Mouse (Mus musculus) neural tube, embryonic 12.5 days (tissue): ENCODE measurements around the gene Prrt1. TPM values are rescaled to one million over a fixed set of nuclear protein-coding genes. Genes with fewer than 3 reads are reported as not detected.
A peak's percentile ranks its signal among the peaks of the same experiment; 100 is the strongest.

Experiments used
- ATAC-seq: fragments of 200-750 bp; cut with Nextera tagmentation; 2 replicates; pipeline ENCODE4 v1.8.0; 2017; ENCODE audit warnings: low read depth, mild to moderate bottlenecking, moderate TSS enrichment, moderate library complexity; ENCODE audit not compliant: low FRiP score
- H3K27ac ChIP-seq: fragments of 300-500 bp; sonication (generic); 2 replicates; pipeline ENCODE4 v1.5.1; 2016
- H3K27me3 ChIP-seq: fragments of 300-500 bp; sonication (generic); replicated peaks from 2 replicates; pipeline ENCODE4 v1.6.1; 2016; ENCODE audit warnings: mild to moderate bottlenecking
- H3K36me3 ChIP-seq: fragments of 300-500 bp; sonication (generic); 2 replicates; pipeline ENCODE4 v1.6.1; 2016; ENCODE audit warnings: mild to moderate bottlenecking
- H3K4me1 ChIP-seq: fragments of 300-500 bp; sonication (generic); 2 replicates; pipeline ENCODE4 v1.6.1; 2016
- H3K4me2 ChIP-seq: fragments of 300-500 bp; sonication (generic); replicated peaks from 2 replicates; pipeline ENCODE4 v1.6.1; 2016; ENCODE audit warnings: mild to moderate bottlenecking
- H3K4me3 ChIP-seq: fragments of 300-500 bp; sonication (generic); 2 replicates; pipeline ENCODE4 v1.5.1; 2016
- H3K9ac ChIP-seq: fragments of 300-500 bp; sonication (generic); 2 replicates; pipeline ENCODE4 v1.6.1; 2016; ENCODE audit warnings: mild to moderate bottlenecking
- H3K9me3 ChIP-seq: fragments of 300-500 bp; sonication (generic); 2 replicates; pipeline ENCODE4 v1.6.1; 2016; ENCODE audit warnings: mild to moderate bottlenecking
- WGBS: fragments of 180-500 bp; shearing (Covaris S2); methylation state at CpG from one replicate; pipeline ENCODE4 v1.1.7; 2016; 5-methylcytosine and 5-hydroxymethylcytosine counted together
- polyA plus RNA-seq: library from polyadenylated mRNA; unstranded; fragments of >200 nt; fragmentation: Nextera tagmentation; extraction: Ambion mirVana; gene quantifications from 2 replicates; pipeline ENCODE4 v1.2.1, GENCODE M21; 2016

The Prrt1 gene
- polyA plus RNA-seq, 1 experiment from 2014 or later, result 1.6 TPM

DNA sequence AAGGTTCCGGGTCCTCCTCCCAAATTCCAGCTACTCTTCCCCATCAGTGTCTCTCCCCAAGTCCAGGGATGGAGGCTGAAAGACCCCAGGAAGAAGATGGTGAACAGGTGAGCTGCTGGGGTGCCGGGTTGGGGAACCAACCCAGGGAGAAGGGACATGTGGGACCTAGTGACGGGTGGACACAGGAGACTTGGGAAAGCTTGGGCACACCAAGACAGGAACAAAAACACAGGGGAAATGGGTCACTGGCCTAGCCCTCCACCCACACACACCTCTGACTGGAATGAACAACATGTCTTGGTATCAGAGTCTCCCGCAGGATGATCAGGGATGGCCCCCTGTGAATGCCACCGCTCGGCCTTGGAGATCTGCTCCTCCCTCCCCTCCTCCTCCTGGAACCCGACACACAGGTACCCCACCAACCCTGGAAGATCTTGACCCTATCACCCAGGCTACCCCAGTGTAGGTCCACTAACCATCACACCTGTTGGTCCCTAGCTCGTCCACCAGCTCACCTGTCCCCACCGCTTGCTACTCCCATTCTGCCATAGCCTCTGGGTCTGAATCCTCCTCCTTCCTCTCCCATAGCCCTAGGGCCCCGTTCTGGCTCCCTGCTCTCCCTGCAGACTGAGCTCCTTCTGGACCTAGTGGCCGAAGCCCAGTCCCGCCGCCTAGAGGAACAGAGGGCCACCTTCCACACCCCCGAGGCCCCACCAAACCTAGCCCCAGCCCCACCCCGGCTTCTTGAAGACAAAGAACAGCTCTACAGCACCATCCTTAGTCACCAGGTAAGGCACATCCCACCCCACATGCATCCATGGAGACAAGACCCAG is 39.0 kb upstream of the Prrt1 start:
- Histone ChIP-seq H3K27ac (no peak overlapping the region), H3K4me1 (peaks cover 79% of the 10 kb centered on the region), H3K27me3 (no peaks in the 10 kb centered on the region), H3K4me2 (peak overlapping the region; percentile 93), H3K36me3 (peaks cover 11% of the 10 kb centered on the region), H3K9ac (no peak overlapping the region; the same call in 1 of the 2 replicates), H3K4me3 (no peak overlapping the region), H3K9me3 (no peaks in the 10 kb centered on the region)
- no peak for ATAC-seq
- 73% methylated on average over 15 of the region's 15 CpGs for WGBS

DNA sequence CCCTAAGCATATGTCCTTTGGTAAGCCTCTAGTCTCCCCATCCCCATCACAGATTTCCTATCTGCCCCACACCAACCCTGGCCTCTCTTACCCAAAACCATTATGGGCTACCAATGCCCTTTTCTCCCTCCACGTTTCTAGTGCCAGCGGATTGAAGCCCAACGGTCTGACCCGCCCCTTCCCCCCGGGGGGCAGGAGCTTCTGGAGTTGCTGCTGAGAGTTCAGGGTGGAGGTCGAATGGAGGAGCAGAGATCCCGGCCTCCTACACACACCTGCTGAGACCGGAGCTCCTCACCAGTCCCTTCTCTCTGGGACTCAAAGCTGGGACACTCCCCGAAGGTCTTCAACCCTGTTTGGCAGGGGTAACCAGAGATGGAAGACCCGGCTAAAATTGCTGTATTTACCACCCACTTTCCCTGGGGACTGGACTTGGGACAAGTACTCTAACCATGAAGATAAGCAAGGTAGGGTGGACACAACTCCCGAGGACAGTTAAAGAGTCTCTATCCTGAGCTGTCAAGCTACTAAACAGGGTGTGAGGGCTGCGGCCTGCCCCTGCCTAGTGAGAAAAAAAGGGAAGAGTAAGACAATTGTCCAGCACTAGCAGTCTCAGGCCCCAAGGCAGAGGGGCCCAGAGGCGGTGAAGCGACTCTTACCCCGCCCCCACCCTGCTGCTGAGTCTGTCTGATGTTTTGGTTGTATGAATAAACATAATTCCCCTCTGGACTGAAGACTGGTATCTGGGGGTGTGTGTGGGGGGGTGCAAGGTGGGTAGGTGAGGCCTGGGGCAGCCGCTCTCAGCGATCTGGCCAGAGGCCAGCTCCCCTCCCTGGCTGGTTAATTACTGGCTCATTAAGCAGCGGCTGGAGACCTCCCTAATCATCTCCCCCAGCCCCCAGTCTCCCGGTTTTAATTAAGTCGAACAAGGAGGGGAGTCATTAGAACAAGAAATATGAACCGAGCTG is 38.0 kb upstream of the Prrt1 start, which contains the start of gene Pbx2:
Gene Pbx2, plus strand, starts transcription at position 238 of the 965 bp plus-strand sequence.
- Histone ChIP-seq H3K4me1 (peaks cover 70% of the 10 kb centered on the region), H3K9ac (peak within 1 kb of the TSS; percentile 98), H3K4me3 (peak within 1 kb of the TSS; percentile 84), H3K4me2 (peak within 1 kb of the TSS; percentile 93), H3K36me3 (peaks cover 19% of the 10 kb centered on the region), H3K27me3 (no peaks in the 10 kb centered on the region), H3K27ac (peak within 1 kb of the TSS; percentile 96), H3K9me3 (no peaks in the 10 kb centered on the region)
- 2% methylated on average over 21 of the region's 21 CpGs for WGBS
- ATAC-seq, result peak; percentile 4; the same call in 1 of the 2 replicates

DNA sequence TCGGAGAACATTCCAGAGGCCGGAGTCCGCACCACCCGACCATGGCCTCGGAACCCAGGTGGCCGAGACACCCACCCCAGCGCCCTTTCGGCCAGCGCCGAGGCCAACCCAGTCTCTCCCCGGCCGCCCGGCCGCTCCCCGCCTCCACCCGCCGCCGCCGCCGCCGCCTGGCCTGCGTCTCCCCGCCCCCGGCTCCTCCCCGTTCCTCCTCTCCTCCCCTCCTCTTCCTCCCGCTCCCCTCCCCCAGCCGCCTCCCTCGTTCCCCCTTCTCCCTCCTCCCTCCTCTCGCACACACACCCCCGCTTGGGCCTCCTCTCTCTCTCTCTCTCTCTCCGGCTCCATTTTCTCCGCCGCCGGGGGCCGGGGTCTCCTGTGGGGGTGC is 37.3 kb upstream of the Prrt1 start:
- 2% methylated on average over 29 of the region's 35 CpGs for WGBS
- ATAC-seq, result peak; percentile 35
- Histone ChIP-seq H3K36me3 (peaks cover 19% of the 10 kb centered on the region), H3K4me3 (peak overlapping the region; percentile 84), H3K9me3 (no peaks in the 10 kb centered on the region), H3K27me3 (no peaks in the 10 kb centered on the region), H3K9ac (peak overlapping the region; percentile 98), H3K4me2 (peak overlapping the region; percentile 93), H3K4me1 (peaks cover 66% of the 10 kb centered on the region), H3K27ac (peak overlapping the region; percentile 96)

DNA sequence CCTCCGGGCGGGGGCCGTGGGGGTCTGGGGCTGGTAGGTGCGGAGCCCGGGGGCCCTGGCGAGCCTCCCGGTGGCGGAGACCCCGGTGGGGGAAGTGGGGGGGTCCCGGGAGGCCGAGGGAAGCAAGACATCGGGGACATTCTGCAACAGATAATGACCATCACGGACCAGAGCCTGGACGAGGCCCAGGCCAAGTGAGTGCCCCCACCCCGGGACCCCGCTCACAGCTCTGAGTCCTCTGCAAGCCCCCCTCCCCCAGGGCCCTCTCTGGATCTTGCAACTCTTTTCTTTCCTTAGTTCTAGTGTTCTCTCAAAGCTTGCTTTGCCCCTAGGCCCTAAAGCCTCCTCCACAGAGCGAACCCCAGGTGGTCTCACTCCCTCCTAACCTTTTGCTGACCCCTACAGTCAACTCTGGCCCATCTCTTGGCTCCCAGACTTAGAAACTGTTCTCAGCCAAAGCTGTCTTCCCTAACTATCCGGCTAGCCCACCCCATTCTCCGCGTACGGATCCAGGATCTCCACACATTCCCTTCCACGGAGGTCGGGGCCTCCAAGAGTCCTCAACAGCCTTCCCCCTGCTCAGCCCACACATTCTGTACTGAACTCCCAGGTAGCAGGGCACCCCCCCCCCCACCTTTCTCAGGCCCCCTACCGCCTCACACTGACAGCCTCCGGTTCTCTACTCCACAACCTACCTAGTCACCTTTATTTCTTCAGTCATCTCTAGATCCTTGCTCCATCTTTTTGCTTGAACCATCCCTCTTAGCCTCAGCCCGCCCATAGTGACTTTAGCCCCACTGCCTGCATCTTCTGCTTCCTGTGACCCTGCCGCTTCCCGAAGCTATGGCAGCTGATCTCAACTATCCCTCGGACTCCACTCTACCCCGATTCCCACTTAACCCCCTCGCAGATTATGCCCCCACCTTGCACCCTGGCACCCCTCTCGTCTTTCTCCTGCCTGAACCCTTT is 36.5 kb upstream of the Prrt1 start:
- H3K4me2 ChIP-seq, result peak overlapping the region; percentile 93
- peak; percentile 31 for ATAC-seq
- peak overlapping the region; percentile 84 for H3K4me3 ChIP-seq
- H3K9me3 ChIP-seq, result no peaks in the 10 kb centered on the region
- peak overlapping the region; percentile 96 for H3K27ac ChIP-seq
- H3K27me3 ChIP-seq, result no peaks in the 10 kb centered on the region
- WGBS, result 1% methylated on average over 32 of the region's 32 CpGs
- peaks cover 19% of the 10 kb centered on the region for H3K36me3 ChIP-seq
- H3K4me1 ChIP-seq, result peaks cover 66% of the 10 kb centered on the region
- H3K9ac ChIP-seq, result peak overlapping the region; percentile 98

DNA sequence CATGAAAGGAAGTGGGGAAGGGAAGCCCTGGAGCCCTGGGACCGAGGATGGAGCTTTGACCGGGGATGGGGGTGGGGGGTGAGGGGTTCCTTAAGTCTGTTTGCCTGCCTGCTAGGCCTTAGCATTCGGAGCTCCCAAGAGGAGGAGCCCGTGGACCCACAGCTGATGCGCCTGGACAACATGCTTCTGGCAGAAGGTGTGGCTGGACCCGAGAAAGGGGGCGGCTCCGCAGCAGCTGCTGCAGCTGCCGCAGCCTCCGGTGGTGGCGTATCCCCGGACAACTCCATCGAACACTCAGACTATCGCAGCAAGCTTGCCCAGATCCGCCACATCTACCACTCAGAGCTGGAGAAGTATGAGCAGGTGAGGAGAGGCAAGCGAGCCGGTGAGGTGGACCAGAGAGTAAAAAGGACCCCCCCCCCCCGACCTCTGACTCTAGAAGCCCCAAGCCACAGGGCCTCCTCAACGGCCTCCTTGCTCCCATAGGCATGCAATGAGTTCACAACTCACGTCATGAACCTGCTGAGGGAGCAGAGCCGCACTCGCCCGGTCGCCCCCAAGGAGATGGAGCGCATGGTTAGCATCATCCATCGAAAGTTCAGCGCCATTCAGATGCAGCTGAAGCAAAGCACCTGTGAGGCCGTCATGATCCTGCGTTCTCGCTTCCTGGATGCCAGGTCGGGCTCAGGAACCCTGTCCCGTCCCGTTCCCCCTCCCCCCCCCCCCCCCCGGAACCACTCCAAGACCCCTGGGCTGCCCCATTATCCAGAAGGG is 35.4 kb upstream of the Prrt1 start:
- 50% methylated on average over 34 of the region's 34 CpGs for WGBS
- Histone ChIP-seq H3K4me2 (peak overlapping the region; percentile 93), H3K9me3 (no peaks in the 10 kb centered on the region), H3K27ac (0 out of 2 replicates have a peak overlapping the region, but pooled peaks have one; percentile 10), H3K27me3 (no peaks in the 10 kb centered on the region), H3K36me3 (peaks cover 19% of the 10 kb centered on the region), H3K4me3 (peak overlapping the region; percentile 84), H3K9ac (peak overlapping the region; percentile 98), H3K4me1 (peaks cover 58% of the 10 kb centered on the region)
- no peak for ATAC-seq

DNA sequence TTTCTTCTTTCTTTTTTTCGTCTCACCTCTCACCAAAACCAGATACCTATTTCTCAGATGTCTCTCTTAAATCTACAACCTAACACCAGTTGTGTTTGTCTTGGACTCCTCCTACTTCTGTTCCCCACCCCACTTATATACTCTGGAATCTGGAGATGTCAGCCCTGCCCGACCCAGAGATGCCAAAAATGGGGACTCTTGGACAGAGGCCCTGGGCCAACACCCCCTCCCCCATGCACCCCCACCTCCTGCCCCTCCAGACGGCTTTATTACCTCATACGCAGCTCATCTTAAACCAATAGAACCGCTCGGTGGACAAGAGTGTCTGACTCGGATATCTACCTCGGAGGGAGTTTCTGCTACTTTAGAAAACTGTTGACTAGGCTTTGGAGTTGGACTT is 33.2 kb upstream of the Prrt1 start:
- no peak for ATAC-seq
- Histone ChIP-seq H3K4me3 (no peak overlapping the region), H3K4me2 (no peak overlapping the region), H3K27me3 (no peaks in the 10 kb centered on the region), H3K36me3 (peaks cover 35% of the 10 kb centered on the region), H3K27ac (no peak overlapping the region), H3K9me3 (no peaks in the 10 kb centered on the region), H3K4me1 (peaks cover 38% of the 10 kb centered on the region), H3K9ac (no peak overlapping the region)
- WGBS, result 76% methylated on average over 8 of the region's 8 CpGs

DNA sequence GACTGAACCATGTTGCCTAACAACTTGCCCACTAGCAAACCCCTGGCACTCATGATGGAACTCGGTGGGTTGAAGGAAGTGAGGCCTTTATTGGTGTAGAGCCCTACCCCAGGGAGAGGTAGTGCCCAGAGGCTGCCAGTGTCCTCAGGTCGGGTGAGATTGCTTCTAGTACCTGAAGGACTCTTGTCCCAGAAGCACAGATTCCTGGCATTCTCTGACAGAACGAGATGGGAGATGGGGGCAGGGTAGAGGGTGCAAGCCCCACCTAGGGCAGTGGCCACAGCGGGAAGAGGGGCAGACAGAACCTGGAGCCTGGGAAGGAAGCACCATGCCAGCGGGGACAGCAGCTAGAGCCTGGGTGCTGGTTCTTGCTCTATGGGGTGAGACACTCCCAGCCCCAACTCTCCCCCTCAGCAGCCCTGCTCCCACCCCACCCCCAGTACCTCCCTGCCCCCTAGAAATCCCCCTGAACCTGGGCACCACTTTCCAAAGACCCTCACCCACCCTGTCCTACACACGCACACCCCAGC is 31.7 kb upstream of the Prrt1 start, which contains the start of gene Ager:
Gene Ager, plus strand, starts transcription at position 297 of the 530 bp plus-strand sequence.
- no peak within 1 kb of the TSS for H3K9ac ChIP-seq
- H3K4me3 ChIP-seq, result no peak within 1 kb of the TSS
- H3K27ac ChIP-seq, result no peak within 1 kb of the TSS
- H3K4me2 ChIP-seq, result 0 out of 2 replicates have a peak within 1 kb of the TSS, but pooled peaks have one; percentile 1
- no peaks in the 10 kb centered on the region for H3K27me3 ChIP-seq
- H3K9me3 ChIP-seq, result no peaks in the 10 kb centered on the region
- WGBS, result 23% methylated on average over 6 of the region's 6 CpGs
- H3K36me3 ChIP-seq, result peaks cover 44% of the 10 kb centered on the region
- peaks cover 39% of the 10 kb centered on the region for H3K4me1 ChIP-seq
- no peak for ATAC-seq

DNA sequence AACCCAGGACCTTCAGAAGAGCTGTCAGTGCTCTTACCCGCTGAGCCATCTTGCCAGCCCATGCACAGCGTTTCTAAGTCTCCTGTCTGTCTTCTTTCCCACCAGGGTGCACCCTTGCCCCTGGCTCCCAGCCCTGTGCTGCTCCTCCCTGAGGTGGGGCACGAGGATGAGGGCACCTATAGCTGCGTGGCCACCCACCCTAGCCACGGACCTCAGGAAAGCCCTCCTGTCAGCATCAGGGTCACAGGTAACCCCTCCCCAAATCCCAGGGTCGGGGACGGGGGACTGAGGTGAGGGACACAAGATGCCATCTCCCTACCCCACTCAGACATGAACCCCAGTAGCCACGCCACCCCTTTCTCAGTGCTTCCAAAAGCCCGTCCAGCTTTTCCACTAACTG is 29.4 kb upstream of the Prrt1 start:
- Histone ChIP-seq H3K36me3 (peaks cover 38% of the 10 kb centered on the region), H3K4me2 (no peak overlapping the region), H3K4me3 (no peak overlapping the region), H3K4me1 (peaks cover 25% of the 10 kb centered on the region), H3K9ac (no peak overlapping the region), H3K27ac (no peak overlapping the region), H3K27me3 (no peaks in the 10 kb centered on the region), H3K9me3 (no peaks in the 10 kb centered on the region)
- no peak for ATAC-seq
- WGBS, result 78% methylated on average over 9 of the region's 9 CpGs

DNA sequence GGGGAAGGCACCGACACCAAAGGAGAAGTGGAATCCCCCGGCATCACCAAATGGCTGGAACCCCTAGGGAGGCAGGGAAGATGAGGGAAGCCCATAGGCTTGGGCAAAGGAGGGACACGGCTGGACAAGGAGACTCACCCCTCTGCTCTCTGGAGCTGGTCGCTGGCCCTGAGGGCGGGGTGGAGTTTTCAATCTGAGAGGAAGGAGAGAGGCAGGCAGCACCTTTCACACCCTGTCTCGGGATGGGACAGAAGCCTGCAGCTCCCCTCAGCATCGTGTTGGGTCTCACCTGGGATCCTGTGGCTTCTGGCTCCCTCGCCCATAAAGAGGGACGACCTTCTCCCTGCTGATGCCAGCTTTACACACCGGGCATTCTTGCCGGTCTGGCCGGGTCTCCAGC is 27.5 kb upstream of the Prrt1 start:
- H3K9ac ChIP-seq, result no peak overlapping the region; the same call in 1 of the 2 replicates
- H3K27ac ChIP-seq, result no peak overlapping the region
- no peak for ATAC-seq

DNA sequence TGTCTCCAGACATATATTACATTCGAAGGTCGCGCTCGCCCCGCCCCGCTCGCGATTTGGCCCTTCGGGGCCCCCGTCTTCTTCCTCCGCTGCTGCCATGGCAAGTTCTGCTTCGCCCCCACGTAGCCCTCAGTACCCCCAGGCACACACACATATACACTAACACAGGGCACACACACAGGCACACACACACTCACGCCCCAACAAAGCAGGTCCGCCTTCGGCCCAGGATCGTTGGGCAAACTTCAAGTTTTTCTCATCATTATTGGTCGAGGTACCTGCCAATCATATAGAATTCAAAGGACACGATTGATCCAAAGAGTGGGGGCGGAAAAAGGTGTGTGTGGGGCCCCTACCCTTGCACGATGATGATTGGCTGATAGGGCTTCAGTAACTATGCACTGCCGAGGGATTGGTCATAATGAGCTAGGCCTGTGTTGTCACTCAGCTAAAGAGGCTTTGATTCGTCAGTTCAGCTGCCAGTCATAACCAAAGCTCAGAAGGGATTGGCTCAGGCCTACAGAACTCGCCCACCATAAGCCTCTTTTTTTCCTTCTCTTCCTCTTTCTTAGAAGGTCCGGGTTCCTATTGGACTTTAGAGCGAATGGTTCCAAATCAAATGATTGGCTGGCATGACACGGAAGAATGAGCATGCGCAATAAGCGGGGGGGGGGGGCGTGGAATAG is 25.8 kb upstream of the Prrt1 start, which contains the start of gene Rnf5:
Gene Rnf5, minus strand, starts transcription at position 316 of the 686 bp plus-strand sequence.
- ATAC-seq, result peak; percentile 95
- Histone ChIP-seq H3K9ac (peak within 1 kb of the TSS; percentile 68), H3K9me3 (no peaks in the 10 kb centered on the region), H3K4me3 (peak within 1 kb of the TSS; percentile 98), H3K36me3 (peaks cover 34% of the 10 kb centered on the region), H3K27ac (peak within 1 kb of the TSS; percentile 86), H3K27me3 (no peaks in the 10 kb centered on the region), H3K4me1 (peaks cover 47% of the 10 kb centered on the region), H3K4me2 (peak within 1 kb of the TSS; percentile 89)
- WGBS, result under 1% methylated on average over 30 of the region's 30 CpGs

More for the DNA sequence above, 27.5 kb upstream of the Prrt1 start:
- H3K4me2 ChIP-seq, result peak overlapping the region; percentile 78
- peaks cover 34% of the 10 kb centered on the region for H3K4me1 ChIP-seq
- no peaks in the 10 kb centered on the region for H3K27me3 ChIP-seq
- H3K36me3 ChIP-seq, result peaks cover 25% of the 10 kb centered on the region
- H3K9me3 ChIP-seq, result no peaks in the 10 kb centered on the region
- H3K4me3 ChIP-seq, result no peak overlapping the region
- 90% methylated on average over 12 of the region's 12 CpGs for WGBS
